Mouse (Mus musculus): ENCODE results near the gene Il17ra. TPM values are rescaled to one million over a fixed set of nuclear protein-coding genes. Genes with fewer than 3 reads are reported as not detected.

Il17ra gene
- total and polyA plus RNA-seq, 3 experiments, result 4.4 to 10.3 (median 6.0) TPM

DNA sequence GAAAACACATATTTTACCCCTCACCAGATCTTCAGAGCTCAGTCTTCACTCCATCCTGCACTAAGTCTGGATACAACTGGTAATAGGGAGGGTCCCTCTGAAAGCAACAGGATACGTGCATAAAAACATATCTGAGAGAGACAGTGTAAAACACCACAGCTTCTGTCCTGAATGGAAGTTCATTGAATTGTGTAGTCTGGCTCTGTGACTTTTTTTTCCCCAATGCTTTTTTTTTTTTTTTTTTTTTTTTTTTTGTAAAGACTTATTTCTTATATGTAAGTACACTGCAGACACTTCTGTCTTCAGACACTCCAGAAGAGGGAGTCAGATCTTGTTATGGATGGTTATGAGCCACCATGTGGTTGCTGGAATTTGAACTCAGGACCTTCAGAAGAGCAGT lies 69.5 kb downstream of the Il17ra start:
- ATAC-seq (ENCODE audit: extremely low read depth, insufficient number of reproducible peaks, low FRiP score, poor library complexity, severe bottlenecking), result no peak
- peaks cover 13% of the 10 kb centered on the region for H3K27me3 ChIP-seq (ENCODE audit: insufficient read depth, low read length)
- H3K36me3 ChIP-seq (replicated peaks), result peaks cover 14% of the 10 kb centered on the region
- no peaks in the 10 kb centered on the region for H3K9me3 ChIP-seq (replicated peaks)
- no peak overlapping the region for H3K4me3 ChIP-seq (ENCODE audit: low read depth, low read length)
- peaks cover 35% of the 10 kb centered on the region for H3K4me1 ChIP-seq (ENCODE audit: insufficient read depth, low read depth, low read length)
- TF ChIP-seq GATA2 (IDR thresholded peaks at IDR 0.05; ENCODE audit: borderline replicate concordance, low read depth, low read length) (no peak), GATA1 (IDR thresholded peaks at IDR 0.05; ENCODE audit: borderline replicate concordance, low read length) (no peak), TAL1 (conservative IDR thresholded peaks at IDR 0.05; ENCODE audit: low read depth, low read length) (no peak), CTCF (IDR thresholded peaks at IDR 0.05; ENCODE audit: low read depth, low read length) (no peak), POLR2AphosphoS5 (IDR thresholded peaks at IDR 0.05; ENCODE audit: insufficient replicate concordance, low read depth, low read length) (no peak)
- DNase-seq (ENCODE audit: low spot score), result no peak

DNA sequence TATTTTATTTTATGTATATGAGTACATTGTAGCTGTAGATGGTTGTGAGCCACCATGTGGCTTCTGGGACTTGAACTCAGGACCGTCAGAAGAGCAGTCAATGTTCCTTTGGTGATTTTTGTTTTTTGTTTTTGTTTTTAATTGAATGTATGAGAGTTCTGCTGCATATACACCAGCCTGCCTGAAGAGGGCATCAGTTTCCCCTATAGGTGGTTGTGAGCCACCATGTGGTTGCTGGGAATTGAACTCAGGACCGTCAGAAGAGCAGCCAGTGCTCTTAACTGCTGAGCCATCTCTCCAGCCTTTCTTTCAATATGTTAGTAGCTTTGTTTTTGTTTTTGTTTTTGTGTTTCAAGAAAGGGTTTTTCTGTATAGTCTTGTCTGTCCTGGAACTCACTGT lies 73.3 kb downstream of the Il17ra start:
- ATAC-seq (ENCODE audit: extremely low read depth, insufficient number of reproducible peaks, low FRiP score, poor library complexity, severe bottlenecking) (no peak), DNase-seq (ENCODE audit: low spot score) (no peak)
- Histone ChIP-seq H3K27me3 (ENCODE audit: insufficient read depth, low read length) (peaks cover 23% of the 10 kb centered on the region), H3K4me1 (ENCODE audit: insufficient read depth, low read depth, low read length) (peaks cover 22% of the 10 kb centered on the region), H3K9me3 (replicated peaks) (no peaks in the 10 kb centered on the region), H3K4me3 (ENCODE audit: low read depth, low read length) (no peak overlapping the region), H3K36me3 (replicated peaks) (no peaks in the 10 kb centered on the region)
- TF ChIP-seq POLR2AphosphoS5 (IDR thresholded peaks at IDR 0.05; ENCODE audit: insufficient replicate concordance, low read depth, low read length) (no peak), TAL1 (conservative IDR thresholded peaks at IDR 0.05; ENCODE audit: low read depth, low read length) (no peak), CTCF (IDR thresholded peaks at IDR 0.05; ENCODE audit: low read depth, low read length) (no peak), GATA1 (IDR thresholded peaks at IDR 0.05; ENCODE audit: borderline replicate concordance, low read length) (no peak), GATA2 (IDR thresholded peaks at IDR 0.05; ENCODE audit: borderline replicate concordance, low read depth, low read length) (no peak)

Other genes with a start within 250 kb of the Il17ra start
- not detected in 2 replicates for gene D330020A13Rik, start 168.9 kb upstream of the Il17ra start, total RNA-seq (2014; fragmentation: Nextera tagmentation)
- not detected in 2 replicates for gene D330020A13Rik, start 168.9 kb upstream of the Il17ra start, total RNA-seq (2017)
- not detected in 2 replicates for gene D330020A13Rik, start 168.9 kb upstream of the Il17ra start, polyA plus RNA-seq (2012)
- not detected in 2 replicates for gene B4galnt3, start 168.7 kb upstream of the Il17ra start, total RNA-seq (2014; fragmentation: Nextera tagmentation)
- gene B4galnt3, start 168.7 kb upstream of the Il17ra start, total RNA-seq (2017), result not detected in 2 replicates
- gene B4galnt3, start 168.7 kb upstream of the Il17ra start, polyA plus RNA-seq (2012), result not detected in 2 replicates
- 87.3 and 88.0 TPM in 2 replicates for gene Kdm5a, start 99.1 kb upstream of the Il17ra start, total RNA-seq (2014; fragmentation: Nextera tagmentation)
- gene Kdm5a, start 99.1 kb upstream of the Il17ra start, total RNA-seq (2017), result 111 and 137 TPM in 2 replicates
- 23.6 and 32.3 TPM in 2 replicates for gene Kdm5a, start 99.1 kb upstream of the Il17ra start, polyA plus RNA-seq (2012)
- 33.6 and 35.6 TPM in 2 replicates for gene Ccdc77, start 98.9 kb upstream of the Il17ra start, total RNA-seq (2014; fragmentation: Nextera tagmentation)
- gene Ccdc77, start 98.9 kb upstream of the Il17ra start, total RNA-seq (2017), result 31.9 and 34.1 TPM in 2 replicates
- 2.7 and 3.4 TPM in 2 replicates for gene Ccdc77, start 98.9 kb upstream of the Il17ra start, polyA plus RNA-seq (2012)
- not detected in 2 replicates for gene Tmem121b, start 30.6 kb downstream of the Il17ra start, total RNA-seq (2014; fragmentation: Nextera tagmentation)
- 0.05 and 0.06 TPM in 2 replicates for gene Tmem121b, start 30.6 kb downstream of the Il17ra start, total RNA-seq (2017)
- not detected in 2 replicates for gene Tmem121b, start 30.6 kb downstream of the Il17ra start, polyA plus RNA-seq (2012)
- 10.0 and 11.9 TPM in 2 replicates for gene Hdhd5, start 68.1 kb downstream of the Il17ra start, total RNA-seq (2014; fragmentation: Nextera tagmentation)
- gene Hdhd5, start 68.1 kb downstream of the Il17ra start, total RNA-seq (2017), result 12.8 and 15.5 TPM in 2 replicates
- 10.2 and 10.5 TPM in 2 replicates for gene Hdhd5, start 68.1 kb downstream of the Il17ra start, polyA plus RNA-seq (2012)
- gene Cecr2, start 203.1 kb downstream of the Il17ra start, total RNA-seq (2014; fragmentation: Nextera tagmentation), result 22.7 and 24.9 TPM in 2 replicates
- 1.9 and 2.5 TPM in 2 replicates for gene Cecr2, start 203.1 kb downstream of the Il17ra start, total RNA-seq (2017)
- 6.2 and 6.4 TPM in 2 replicates for gene Cecr2, start 203.1 kb downstream of the Il17ra start, polyA plus RNA-seq (2012)

Measured in G1E (cell line).